Mouse (Mus musculus) forebrain, embryonic 15.5 days (tissue): ENCODE measurements around the gene Asl. TPM values are rescaled to one million over a fixed set of nuclear protein-coding genes. Genes with fewer than 3 reads are reported as not detected.

ENCODE experiments used
- ATAC-seq: fragments of 200-750 bp; cut with Nextera tagmentation; replicated peaks from 2 replicates; pipeline ENCODE4 v1.8.0; 2017; ENCODE audit warnings: mild to moderate bottlenecking, moderate TSS enrichment, moderate library complexity
- H3K27ac ChIP-seq: fragments of 300-500 bp; sonication (generic); replicated peaks from 2 replicates; pipeline ENCODE4 v1.5.1; 2015; ENCODE audit warnings: mild to moderate bottlenecking, inconsistent platforms
- H3K27me3 ChIP-seq: fragments of 300-500 bp; sonication (generic); 2 replicates; pipeline ENCODE4 v1.6.1; 2015; ENCODE audit warnings: inconsistent platforms
- H3K36me3 ChIP-seq: fragments of 300-500 bp; sonication (generic); 2 replicates; pipeline ENCODE4 v1.6.1; 2015; ENCODE audit warnings: mild to moderate bottlenecking, inconsistent platforms
- H3K4me1 ChIP-seq: fragments of 300-500 bp; sonication (generic); 2 replicates; pipeline ENCODE4 v1.6.1; 2015; ENCODE audit warnings: inconsistent platforms
- H3K4me2 ChIP-seq: fragments of 300-500 bp; sonication (generic); replicated peaks from 2 replicates; pipeline ENCODE4 v1.6.1; 2015; ENCODE audit warnings: mild to moderate bottlenecking, inconsistent platforms
- H3K4me3 ChIP-seq: fragments of 300-500 bp; sonication (generic); 2 replicates; pipeline ENCODE4 v1.5.1; 2015; ENCODE audit warnings: mild to moderate bottlenecking, inconsistent platforms
- H3K9ac ChIP-seq: fragments of 300-500 bp; sonication (generic); replicated peaks from 2 replicates; pipeline ENCODE4 v1.6.1; 2015; ENCODE audit warnings: mild to moderate bottlenecking, inconsistent platforms
- H3K9me3 ChIP-seq: fragments of 300-500 bp; sonication (generic); 2 replicates; pipeline ENCODE4 v1.6.1; 2016; ENCODE audit warnings: inconsistent platforms
- WGBS: fragments of 180-500 bp; shearing (Covaris S2); methylation state at CpG from one replicate; pipeline ENCODE4 v1.1.7; 2015; ENCODE audit warnings: mixed read lengths; 5-methylcytosine and 5-hydroxymethylcytosine counted together
- polyA plus RNA-seq: library from polyadenylated mRNA; unstranded; fragments of >200 nt; fragmentation: Nextera tagmentation; extraction: Ambion mirVana; gene quantifications from 2 replicates; pipeline ENCODE4 v1.2.1, GENCODE M21; 2015

Gene Asl
- polyA plus RNA-seq, 1 experiment from 2014 or later, result 29.5 TPM

- Histone ChIP-seq H3K4me1 (no peaks in the 10 kb centered on the region), H3K27ac (no peak overlapping the region; the same call in 1 of the 2 replicates), H3K4me3 (no peak overlapping the region), H3K36me3 (peaks cover 22% of the 10 kb centered on the region), H3K9me3 (no peaks in the 10 kb centered on the region), H3K9ac (no peak overlapping the region), H3K27me3 (no peaks in the 10 kb centered on the region), H3K4me2 (no peak overlapping the region)
- no peak for ATAC-seq
- 75% methylated on average over 12 of the region's 12 CpGs for WGBS
Measured at GRCm38 (mm10) chr5:130059413-130060328, 30.6 kb upstream of the Asl start.

DNA sequence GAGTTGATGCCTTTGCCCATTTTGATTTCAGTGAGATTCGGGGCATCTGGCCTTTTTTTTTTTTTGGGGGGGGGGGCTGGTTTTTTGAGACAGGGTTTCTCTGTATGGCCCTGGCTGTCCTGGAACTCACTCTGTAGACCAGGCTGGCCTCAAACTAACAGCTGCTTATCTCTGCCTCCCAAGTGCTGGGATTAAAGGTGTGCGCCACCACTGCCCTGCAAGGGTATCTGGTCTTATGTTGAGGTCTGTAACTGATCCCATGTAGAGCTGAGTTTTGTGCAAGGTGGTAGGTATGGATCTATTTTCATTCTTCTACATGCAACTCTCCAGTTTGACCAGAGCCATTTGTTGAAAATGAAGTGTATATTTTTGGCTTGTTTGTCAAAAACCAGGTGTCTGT lies 27.3 kb upstream of the Asl start:
- H3K9ac ChIP-seq, result no peak overlapping the region
- peaks cover 21% of the 10 kb centered on the region for H3K36me3 ChIP-seq
- no peak overlapping the region for H3K4me2 ChIP-seq
- H3K9me3 ChIP-seq, result no peaks in the 10 kb centered on the region
- H3K27ac ChIP-seq, result no peak overlapping the region
- ATAC-seq, result no peak
- H3K27me3 ChIP-seq, result no peaks in the 10 kb centered on the region
- no peaks in the 10 kb centered on the region for H3K4me1 ChIP-seq
- WGBS, result 96% methylated on average over 2 of the region's 2 CpGs
- H3K4me3 ChIP-seq, result no peak overlapping the region

DNA sequence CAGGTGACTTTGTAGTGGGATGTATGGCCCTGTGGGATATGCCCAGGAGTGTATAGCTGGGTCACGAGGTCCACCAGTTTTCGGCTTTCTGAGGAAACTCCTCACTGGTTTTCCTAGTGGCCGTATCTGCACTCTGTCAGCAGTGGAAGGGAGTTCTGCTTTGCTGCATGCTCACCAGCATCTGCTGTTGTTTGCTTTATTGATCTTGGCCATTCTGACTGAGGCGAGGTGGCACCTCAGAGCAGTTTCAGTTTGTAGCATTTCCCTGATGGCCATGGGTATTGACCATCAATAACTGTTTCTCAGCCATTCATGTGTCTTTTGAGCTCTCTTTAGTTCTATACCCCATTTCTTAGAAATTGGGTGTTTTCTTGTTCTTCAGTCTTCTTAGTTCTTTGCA lies 26.6 kb upstream of the Asl start:
- no peak overlapping the region for H3K4me3 ChIP-seq
- WGBS, result 95% methylated on average over 4 of the region's 4 CpGs
- H3K9me3 ChIP-seq, result no peaks in the 10 kb centered on the region
- no peaks in the 10 kb centered on the region for H3K4me1 ChIP-seq
- H3K9ac ChIP-seq, result no peak overlapping the region
- no peak overlapping the region for H3K4me2 ChIP-seq
- no peak overlapping the region for H3K27ac ChIP-seq
- H3K36me3 ChIP-seq, result peaks cover 21% of the 10 kb centered on the region; the same call in 1 of the 2 replicates
- no peaks in the 10 kb centered on the region for H3K27me3 ChIP-seq
- no peak for ATAC-seq

- no peaks in the 10 kb centered on the region for H3K9me3 ChIP-seq
- H3K27ac ChIP-seq, result no peak overlapping the region
- no peak overlapping the region for H3K4me3 ChIP-seq
- 0 out of 2 replicates have a peak, but pooled peaks cover 2% of the 10 kb centered on the region for H3K4me1 ChIP-seq
- no peak overlapping the region for H3K9ac ChIP-seq
- H3K36me3 ChIP-seq, result peaks cover 12% of the 10 kb centered on the region; the same call in 1 of the 2 replicates
- H3K27me3 ChIP-seq, result no peaks in the 10 kb centered on the region
- 88% methylated on average over 6 of the region's 6 CpGs for WGBS
- no peak for ATAC-seq
- H3K4me2 ChIP-seq, result no peak overlapping the region
Measured at GRCm38 (mm10) chr5:130052955-130053354, 23.9 kb upstream of the Asl start.

DNA sequence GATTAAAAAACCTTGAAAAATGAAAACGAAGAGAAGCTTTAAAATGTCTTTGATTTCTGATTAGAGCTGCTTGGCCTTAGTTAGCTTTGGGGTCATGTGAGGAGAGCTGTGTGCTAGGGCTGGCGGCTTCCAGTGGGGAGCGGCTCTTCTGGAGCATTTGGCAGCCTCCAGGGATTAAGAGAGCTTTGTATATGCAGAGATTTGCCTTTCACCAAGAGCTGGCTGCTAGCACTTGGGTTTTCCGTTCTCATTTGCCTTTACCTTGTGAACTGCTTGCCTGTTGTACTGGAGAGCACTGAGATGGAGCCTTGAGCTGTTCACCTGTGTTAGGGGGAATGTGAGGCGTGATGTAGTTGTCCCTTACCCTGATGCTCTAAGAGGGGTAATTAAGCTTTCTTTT lies 23.5 kb upstream of the Asl start:
- no peak for ATAC-seq
- Histone ChIP-seq H3K36me3 (peaks cover 14% of the 10 kb centered on the region; the same call in 1 of the 2 replicates), H3K9ac (no peak overlapping the region), H3K4me3 (no peak overlapping the region), H3K27me3 (no peaks in the 10 kb centered on the region), H3K9me3 (no peaks in the 10 kb centered on the region), H3K27ac (no peak overlapping the region), H3K4me2 (no peak overlapping the region), H3K4me1 (0 out of 2 replicates have a peak, but pooled peaks cover 2% of the 10 kb centered on the region)
- WGBS, result 67% methylated on average over 5 of the region's 5 CpGs

DNA sequence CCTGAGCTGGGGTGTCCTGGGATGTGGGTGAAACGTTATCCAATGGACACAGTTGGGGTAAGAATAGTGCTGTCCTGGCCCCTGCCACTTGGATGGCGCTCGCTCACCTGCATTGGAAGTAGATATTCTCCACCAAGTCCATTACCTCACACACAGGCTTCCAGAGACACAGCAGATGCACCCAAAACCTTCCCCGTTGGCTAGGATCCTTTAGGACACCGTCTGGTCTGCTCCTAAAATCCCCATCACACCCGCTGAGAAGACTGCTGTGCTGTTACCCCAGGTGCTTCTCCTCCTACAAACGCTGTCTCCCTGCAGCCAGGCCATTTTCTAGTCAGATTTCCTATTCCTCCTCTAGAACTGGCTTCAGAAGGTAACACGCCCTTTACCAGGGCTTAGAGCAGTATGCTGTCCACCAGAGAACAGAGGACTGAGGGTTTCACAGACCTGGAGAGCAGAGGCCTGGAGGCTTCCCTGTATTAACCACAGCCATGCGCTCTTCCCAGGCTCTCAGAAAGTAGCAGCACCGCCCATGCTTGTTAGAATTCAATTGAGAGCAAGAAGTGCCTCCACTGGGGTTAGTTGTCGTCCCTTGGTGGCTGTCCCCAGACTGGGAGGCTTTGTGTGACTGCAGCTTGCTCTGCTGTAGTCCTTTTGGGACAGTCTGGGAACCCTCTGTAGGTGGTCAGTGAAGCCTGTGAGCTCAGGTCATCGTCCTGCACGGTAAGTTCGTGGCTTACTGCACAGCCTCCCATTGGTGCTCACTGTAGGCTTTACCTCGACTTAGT lies 22.2 kb upstream of the Asl start:
- H3K9me3 ChIP-seq, result no peaks in the 10 kb centered on the region
- 84% methylated on average over 15 of the region's 15 CpGs for WGBS
- H3K36me3 ChIP-seq, result peaks cover 26% of the 10 kb centered on the region; the same call in 1 of the 2 replicates
- no peak overlapping the region for H3K4me3 ChIP-seq
- no peak overlapping the region for H3K27ac ChIP-seq
- ATAC-seq, result no peak
- no peak overlapping the region for H3K4me2 ChIP-seq
- H3K4me1 ChIP-seq, result 0 out of 2 replicates have a peak, but pooled peaks cover 2% of the 10 kb centered on the region
- H3K9ac ChIP-seq, result no peak overlapping the region
- H3K27me3 ChIP-seq, result no peaks in the 10 kb centered on the region

- no peak overlapping the region for H3K4me3 ChIP-seq
- H3K27me3 ChIP-seq, result no peaks in the 10 kb centered on the region
- peaks cover 30% of the 10 kb centered on the region; the same call in 1 of the 2 replicates for H3K36me3 ChIP-seq
- H3K4me2 ChIP-seq, result no peak overlapping the region
- H3K9me3 ChIP-seq, result no peaks in the 10 kb centered on the region
- no peak overlapping the region; the same call in 1 of the 2 replicates for H3K27ac ChIP-seq
- H3K9ac ChIP-seq, result no peak overlapping the region
- 0 out of 2 replicates have a peak, but pooled peaks cover 2% of the 10 kb centered on the region for H3K4me1 ChIP-seq
- ATAC-seq, result no peak
- WGBS, result 47% methylated on average over 6 of the region's 6 CpGs
Measured at GRCm38 (mm10) chr5:130050416-130050815, 21.4 kb upstream of the Asl start.

GRCm38 (mm10) chr5:130048786-130049520 lies 19.9 kb upstream of the Asl start:
- Histone ChIP-seq H3K4me3 (no peak overlapping the region), H3K27ac (peak overlapping the region; percentile 27; the same call in 1 of the 2 replicates), H3K27me3 (no peaks in the 10 kb centered on the region), H3K9ac (no peak overlapping the region), H3K36me3 (peaks cover 30% of the 10 kb centered on the region), H3K4me2 (no peak overlapping the region), H3K4me1 (peaks cover 3% of the 10 kb centered on the region; the same call in 1 of the 2 replicates), H3K9me3 (no peaks in the 10 kb centered on the region)
- 87% methylated on average over 15 of the region's 15 CpGs for WGBS
- ATAC-seq, result no peak

GRCm38 (mm10) chr5:130047013-130047412 lies 18.0 kb upstream of the Asl start:
- no peaks in the 10 kb centered on the region for H3K9me3 ChIP-seq
- no peak overlapping the region for H3K9ac ChIP-seq
- WGBS, result 75% methylated on average over 6 of the region's 6 CpGs
- ATAC-seq, result no peak
- no peaks in the 10 kb centered on the region for H3K27me3 ChIP-seq
- H3K36me3 ChIP-seq, result peaks cover 43% of the 10 kb centered on the region
- H3K4me1 ChIP-seq, result peaks cover 5% of the 10 kb centered on the region; the same call in 1 of the 2 replicates
- H3K4me2 ChIP-seq, result no peak overlapping the region
- no peak overlapping the region for H3K27ac ChIP-seq
- no peak overlapping the region for H3K4me3 ChIP-seq

GRCm38 (mm10) chr5:130046589-130046988 lies 17.5 kb upstream of the Asl start:
- ATAC-seq, result no peak
- Histone ChIP-seq H3K4me2 (no peak overlapping the region), H3K36me3 (peaks cover 46% of the 10 kb centered on the region), H3K27me3 (no peaks in the 10 kb centered on the region), H3K9me3 (no peaks in the 10 kb centered on the region), H3K4me1 (peaks cover 5% of the 10 kb centered on the region; the same call in 1 of the 2 replicates), H3K27ac (no peak overlapping the region), H3K9ac (no peak overlapping the region), H3K4me3 (no peak overlapping the region)
- WGBS, result 95% methylated on average over 10 of the region's 10 CpGs

DNA sequence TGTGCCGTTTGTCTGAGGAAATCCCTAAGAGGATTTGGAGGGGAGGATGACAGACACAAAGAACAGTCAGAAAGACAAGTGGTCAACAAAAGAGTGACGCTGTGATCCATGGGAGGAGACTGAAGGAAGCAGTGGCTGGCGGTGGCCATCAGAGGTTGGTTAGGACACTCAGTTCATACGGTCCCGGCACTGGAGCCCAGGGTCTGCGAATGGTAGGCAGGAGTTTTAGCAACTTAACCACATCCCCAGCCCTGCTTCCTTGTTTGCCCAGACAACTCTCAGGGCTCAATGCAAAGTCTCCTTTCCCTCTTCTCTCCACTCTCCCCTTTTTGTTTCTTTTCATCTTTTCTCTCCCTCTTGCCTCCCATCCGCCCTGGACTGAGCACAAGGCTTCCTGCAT lies 17.1 kb upstream of the Asl start:
- Histone ChIP-seq H3K4me1 (peaks cover 5% of the 10 kb centered on the region; the same call in 1 of the 2 replicates), H3K4me2 (no peak overlapping the region), H3K36me3 (peaks cover 47% of the 10 kb centered on the region), H3K27ac (no peak overlapping the region), H3K9ac (no peak overlapping the region), H3K9me3 (no peaks in the 10 kb centered on the region), H3K27me3 (no peaks in the 10 kb centered on the region), H3K4me3 (no peak overlapping the region)
- WGBS, result 81% methylated on average over 7 of the region's 7 CpGs
- ATAC-seq, result no peak
